Mouse (Mus musculus) spleen, postnatal 4 days (tissue): ENCODE data around the gene Nrd1.

Source experiments
- DNase-seq, 2 experiments: peaks; one replicate each; pipeline ENCODE4 v3.0.0; 2022; ENCODE audit warnings: low spot score in 2 of 2

The Nrd1 gene

DNA sequence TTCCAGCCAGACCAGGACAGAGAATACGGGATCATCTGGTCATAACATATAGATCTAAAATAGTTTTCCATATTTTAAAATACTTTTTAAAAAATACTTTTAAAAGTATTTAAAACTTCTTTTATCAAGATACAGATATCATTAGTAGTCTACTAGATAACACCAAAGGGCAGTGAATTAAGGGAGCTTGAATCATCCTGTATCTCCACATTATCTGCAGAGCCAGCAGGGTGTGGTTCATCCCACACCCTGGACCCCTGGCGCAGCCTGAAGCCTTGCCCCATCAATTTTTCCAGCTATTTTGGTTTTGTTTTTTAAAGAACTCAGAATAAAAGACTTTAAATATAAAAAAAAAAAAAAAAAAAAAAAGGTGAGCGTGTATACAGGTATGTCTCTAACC lies 98.4 kb downstream of the Nrd1 start:
- no peak for DNase-seq

DNA sequence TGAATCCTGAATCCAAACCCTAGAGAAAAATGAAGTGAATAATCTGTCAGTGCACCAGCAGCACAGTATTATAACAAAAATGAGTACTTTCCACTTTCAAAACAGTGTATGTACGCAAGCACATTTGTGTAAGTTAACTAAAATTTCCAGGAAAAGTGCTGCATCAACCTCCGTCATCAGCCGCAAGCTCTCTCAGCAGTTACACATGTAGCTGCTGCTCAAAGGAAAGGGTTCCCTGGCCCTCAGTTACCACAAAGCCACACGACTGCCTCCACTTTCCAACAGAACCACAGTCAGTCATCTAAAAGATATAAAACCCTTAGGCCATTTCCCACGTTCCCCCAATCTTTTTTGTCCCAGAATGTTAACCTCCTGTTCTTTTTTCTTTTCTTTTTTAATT lies 102.1 kb downstream of the Nrd1 start:
- DNase-seq, result no peak

DNA sequence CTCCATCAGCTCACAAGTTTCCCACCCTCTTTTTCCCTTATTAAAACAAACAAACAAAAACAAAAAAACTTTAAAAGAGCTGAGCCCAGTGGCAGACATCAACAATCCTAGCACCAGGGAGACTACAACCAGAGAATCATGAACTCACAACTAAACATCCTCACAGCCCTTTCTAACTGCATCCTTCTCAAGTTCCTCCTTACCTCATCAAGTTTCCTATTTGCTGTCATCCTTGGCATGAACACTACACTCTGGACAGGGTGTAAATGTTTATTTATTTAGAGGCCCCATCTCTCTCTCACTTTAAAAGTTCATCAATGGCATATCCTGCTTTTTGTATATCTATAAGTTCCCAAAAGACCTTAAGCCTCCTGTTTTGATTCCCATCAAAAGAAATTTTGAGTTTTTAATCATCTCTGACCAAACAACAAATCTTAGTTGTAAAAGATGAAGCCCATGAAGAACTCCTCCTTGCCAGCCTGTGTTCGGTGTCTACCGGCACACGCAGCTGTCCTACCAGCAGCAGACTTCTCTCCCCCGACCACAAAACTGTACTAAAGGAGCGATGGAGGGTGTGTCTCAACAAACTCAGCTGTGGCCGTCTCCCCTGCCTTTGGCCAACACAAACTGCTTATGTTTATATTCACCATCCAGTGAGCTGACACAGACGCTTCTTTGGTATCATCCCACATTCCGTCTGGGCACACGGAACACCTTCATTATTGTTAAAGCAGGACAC lies 102.9 kb downstream of the Nrd1 start:
- no peak for DNase-seq

DNA sequence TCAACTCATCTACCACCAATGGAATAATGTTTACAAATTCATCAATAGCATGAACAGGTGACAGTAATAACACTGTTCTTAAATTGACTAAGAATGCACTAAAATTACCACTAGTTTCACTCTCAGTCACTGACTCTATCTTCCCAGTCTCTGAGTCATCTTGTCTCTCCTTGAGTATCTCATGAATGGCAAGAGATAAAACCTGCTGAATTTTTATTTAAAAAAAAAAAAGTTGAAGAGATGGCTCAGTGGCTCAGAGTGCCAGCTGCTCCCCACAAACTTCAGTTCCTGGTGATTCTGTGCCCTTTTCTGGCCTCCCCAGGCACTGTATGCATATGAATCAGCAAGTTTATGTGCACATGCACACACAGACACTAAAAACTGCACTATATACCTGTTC lies 104.8 kb downstream of the Nrd1 start:
- no peak for DNase-seq

DNA sequence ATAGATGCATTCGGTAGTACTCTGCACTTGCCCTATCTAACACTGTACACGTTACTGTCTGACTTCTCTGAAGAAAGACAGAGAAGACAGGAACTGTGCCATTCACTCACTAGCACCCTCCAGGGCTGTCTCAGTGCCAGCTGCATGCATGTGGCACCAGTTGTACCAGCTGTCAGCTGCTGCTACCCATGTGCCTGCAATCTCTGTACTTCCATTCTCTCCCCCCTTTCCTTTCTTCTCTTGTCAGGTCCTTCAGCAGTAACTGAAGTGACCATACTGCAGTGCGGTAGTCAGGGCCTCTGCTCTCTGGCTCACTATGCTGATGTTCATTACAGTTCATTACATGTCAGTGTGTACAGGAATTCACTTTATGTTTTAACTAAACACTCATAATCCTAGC lies 105.6 kb downstream of the Nrd1 start:
- DNase-seq, result no peak

DNA sequence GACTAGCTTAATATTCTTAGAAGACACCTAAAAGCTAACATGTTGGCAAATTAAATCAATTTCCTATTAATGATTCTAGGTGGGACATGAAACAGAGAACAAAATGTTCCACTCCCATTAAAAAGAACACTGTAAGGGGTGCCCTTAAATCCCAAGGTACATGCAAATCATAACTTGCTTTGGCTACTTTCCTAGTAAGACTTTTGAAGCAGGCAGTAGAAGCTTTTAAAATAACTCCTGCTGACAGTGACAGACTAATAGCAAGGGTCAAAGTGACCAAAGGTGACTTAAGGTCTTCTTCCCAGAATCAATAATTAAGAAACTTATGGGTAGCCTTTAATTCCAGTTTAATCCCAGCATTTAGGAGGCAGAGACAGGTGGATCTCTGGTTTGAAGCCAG lies 106.1 kb downstream of the Nrd1 start:
- DNase-seq, result no peak

DNA sequence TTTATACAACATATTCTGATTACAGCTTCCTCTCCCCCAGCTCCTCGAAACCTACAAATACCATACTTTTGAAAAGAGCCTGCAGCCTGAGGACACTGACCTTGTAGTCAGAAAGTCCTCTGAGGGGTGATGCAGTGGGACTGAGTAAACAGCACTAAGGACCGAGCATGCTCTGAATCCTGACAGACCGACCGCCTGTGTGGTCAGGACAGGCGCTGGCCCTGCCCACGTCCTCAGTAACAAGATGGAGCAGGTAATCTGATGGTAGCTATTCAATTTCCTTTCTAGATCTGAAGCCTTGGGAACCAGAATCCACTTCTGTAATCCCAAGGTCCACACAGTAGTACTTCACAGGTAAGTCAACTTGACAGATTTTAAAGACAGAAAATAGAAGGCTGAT lies 108.6 kb downstream of the Nrd1 start:
- no peak for DNase-seq

DNA sequence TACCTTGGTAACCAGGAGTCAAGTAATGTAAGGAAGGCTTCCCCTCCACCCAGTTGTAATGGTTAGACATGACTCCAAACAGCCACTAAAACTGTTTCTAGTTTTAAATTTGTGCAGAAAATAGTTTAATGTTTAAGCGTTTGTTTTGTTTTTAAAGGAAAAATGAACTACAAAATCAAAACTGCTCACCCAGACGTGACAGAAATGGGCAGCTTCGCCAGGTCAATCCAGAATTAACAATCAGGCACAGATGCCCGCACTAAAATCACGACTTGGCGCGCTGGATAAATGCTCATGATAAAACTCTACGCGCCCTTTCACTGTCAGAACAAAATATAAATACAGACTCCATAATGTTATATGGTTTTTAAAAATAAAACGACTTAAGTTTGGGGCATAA lies 109.2 kb downstream of the Nrd1 start:
- DNase-seq, result no peak

DNA sequence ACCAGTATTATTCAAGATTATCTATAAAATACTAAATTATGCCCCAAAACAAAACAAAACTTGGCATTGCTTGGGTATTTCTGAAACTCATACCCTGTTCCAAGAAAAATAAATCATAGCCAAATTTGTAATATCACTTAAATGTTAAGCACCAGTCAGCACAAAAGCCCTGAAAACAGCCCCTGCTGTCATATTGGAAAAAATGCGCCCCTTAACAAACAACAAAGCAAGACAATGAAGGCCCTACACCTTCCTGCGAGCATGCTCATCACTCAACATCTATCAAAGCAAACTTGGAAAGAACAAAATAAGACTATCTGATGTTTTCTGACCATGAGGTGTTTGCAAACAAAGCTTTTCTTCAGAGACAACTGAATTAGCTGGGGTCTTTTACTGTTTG lies 110.5 kb downstream of the Nrd1 start:
- DNase-seq, result no peak
